Mouse (Mus musculus) midbrain, embryonic 16.5 days (tissue): ENCODE results near the gene Fbxw4. TPM values are rescaled to one million over a fixed set of nuclear protein-coding genes. Genes with fewer than 3 reads are reported as not detected.

ENCODE experiments used
- ATAC-seq: fragments of 200-750 bp; cut with Nextera tagmentation; 2 replicates; pipeline ENCODE4 v1.8.0; 2017; ENCODE audit warnings: moderate TSS enrichment
- H3K27ac ChIP-seq: fragments of 300-500 bp; sonication (generic); 2 replicates; pipeline ENCODE4 v1.5.1; 2014; ENCODE audit warnings: mild to moderate bottlenecking, low read length, mixed read lengths
- H3K27me3 ChIP-seq: fragments of 300-500 bp; sonication (generic); 2 replicates; pipeline ENCODE4 v1.6.1; 2014; ENCODE audit warnings: low read depth, low read length, mixed read lengths; ENCODE audit not compliant: control insufficient read depth, insufficient read depth
- H3K36me3 ChIP-seq: fragments of 300-500 bp; sonication (generic); 2 replicates; pipeline ENCODE4 v1.6.1; 2014; ENCODE audit warnings: mild to moderate bottlenecking, low read length, moderate library complexity, mixed read lengths; ENCODE audit not compliant: control insufficient read depth, insufficient read depth
- H3K4me1 ChIP-seq: fragments of 300-500 bp; sonication (generic); 2 replicates; pipeline ENCODE4 v1.6.1; 2014; ENCODE audit warnings: mild to moderate bottlenecking, low read length, mixed read lengths; ENCODE audit not compliant: control insufficient read depth, insufficient read depth
- H3K4me2 ChIP-seq: fragments of 300-500 bp; sonication (generic); 2 replicates; pipeline ENCODE4 v1.6.1; 2014; ENCODE audit warnings: mild to moderate bottlenecking, low read length, mixed read lengths
- H3K4me3 ChIP-seq: fragments of 300-500 bp; sonication (generic); 2 replicates; pipeline ENCODE4 v1.5.1; 2014; ENCODE audit warnings: low read depth, mild to moderate bottlenecking, low read length, moderate library complexity, mixed read lengths
- H3K9ac ChIP-seq: fragments of 300-500 bp; sonication (generic); 2 replicates; pipeline ENCODE4 v1.6.1; 2014; ENCODE audit warnings: low read depth, low read length, mixed read lengths
- H3K9me3 ChIP-seq: fragments of 300-500 bp; sonication (generic); replicated peaks from 2 replicates; pipeline ENCODE4 v1.6.1; 2014; ENCODE audit warnings: mild to moderate bottlenecking, low read length, mixed read lengths; ENCODE audit not compliant: control insufficient read depth, poor library complexity, severe bottlenecking
- WGBS: fragments of 180-500 bp; shearing (Covaris S2); extraction: QIAGEN DNeasy Blood & Tissue Kit; methylation state at CpG from one replicate; pipeline ENCODE4 v1.1.7; 2014; 5-methylcytosine and 5-hydroxymethylcytosine counted together
- polyA plus RNA-seq: library from polyadenylated mRNA; unstranded; fragments of >200 nt; fragmentation: Nextera tagmentation; extraction: Ambion mirVana; gene quantifications from 2 replicates; pipeline ENCODE4 v1.2.1, GENCODE M21; 2015

Fbxw4 gene
- polyA plus RNA-seq, 1 experiment from 2014 or later: 5.6 TPM

GRCm38 (mm10) chr19:45535929-45536328, 124.2 kb downstream of the Fbxw4 start:
- Histone ChIP-seq H3K9me3 (no peaks in the 10 kb centered on the region), H3K9ac (no peak overlapping the region), H3K27ac (no peak overlapping the region), H3K36me3 (no peaks in the 10 kb centered on the region), H3K27me3 (no peaks in the 10 kb centered on the region), H3K4me3 (no peak overlapping the region), H3K4me2 (no peak overlapping the region), H3K4me1 (peaks cover under 1% of the 10 kb centered on the region; the same call in 1 of the 2 replicates)
- ATAC-seq: no peak
- WGBS: 68% methylated on average over 6 of the region's 6 CpGs

DNA sequence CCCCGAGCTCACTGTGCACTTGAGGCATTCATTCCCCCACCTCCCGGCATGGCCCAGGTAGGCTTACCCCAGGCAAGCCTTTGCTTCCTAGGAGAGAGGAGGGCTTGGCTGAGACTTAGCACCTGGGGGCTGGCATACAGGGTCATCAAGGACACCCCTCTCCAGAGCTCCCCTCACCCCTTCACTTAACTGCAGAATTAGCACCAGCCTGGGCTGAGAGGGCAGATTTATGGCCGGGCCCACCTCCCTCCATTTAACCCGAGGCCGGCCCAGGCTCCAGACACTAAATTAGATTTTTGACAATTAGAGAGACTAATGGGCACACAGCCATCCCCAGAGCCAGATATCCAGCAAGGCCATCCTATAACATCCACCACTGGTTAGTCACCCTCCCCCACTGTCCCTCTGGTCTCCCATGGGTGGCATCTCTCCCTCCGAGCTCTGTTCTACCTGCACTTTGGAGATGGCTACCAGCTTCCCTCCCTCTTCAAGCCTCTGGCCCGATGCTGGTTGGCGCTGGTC, 124.8 kb downstream of the Fbxw4 start:
- WGBS: 78% methylated on average over 8 of the region's 8 CpGs
- H3K9me3 ChIP-seq: no peaks in the 10 kb centered on the region
- H3K36me3 ChIP-seq: no peaks in the 10 kb centered on the region; the same call in 1 of the 2 replicates
- no peak overlapping the region for H3K9ac ChIP-seq
- H3K4me2 ChIP-seq: no peak overlapping the region
- ATAC-seq: no peak
- no peak overlapping the region for H3K4me3 ChIP-seq
- H3K27me3 ChIP-seq: no peaks in the 10 kb centered on the region
- no peak overlapping the region for H3K27ac ChIP-seq
- H3K4me1 ChIP-seq: no peaks in the 10 kb centered on the region

- Histone ChIP-seq H3K27me3 (no peaks in the 10 kb centered on the region), H3K9me3 (no peaks in the 10 kb centered on the region), H3K9ac (no peak overlapping the region), H3K27ac (no peak overlapping the region), H3K36me3 (peaks cover 5% of the 10 kb centered on the region), H3K4me3 (no peak overlapping the region), H3K4me2 (no peak overlapping the region), H3K4me1 (no peaks in the 10 kb centered on the region)
- 67% methylated on average over 7 of the region's 7 CpGs for WGBS
- ATAC-seq: no peak
Observed at GRCm38 (mm10) chr19:45533617-45534016, 126.5 kb downstream of the Fbxw4 start.

- H3K4me2 ChIP-seq: no peak overlapping the region
- ATAC-seq: no peak
- no peaks in the 10 kb centered on the region for H3K27me3 ChIP-seq
- peaks cover 22% of the 10 kb centered on the region for H3K36me3 ChIP-seq
- H3K4me3 ChIP-seq: no peak overlapping the region
- 66% methylated on average over 6 of the region's 6 CpGs for WGBS
- no peaks in the 10 kb centered on the region for H3K9me3 ChIP-seq
- no peaks in the 10 kb centered on the region for H3K4me1 ChIP-seq
- no peak overlapping the region for H3K9ac ChIP-seq
- H3K27ac ChIP-seq: no peak overlapping the region
Observed at GRCm38 (mm10) chr19:45531554-45531953, 128.6 kb downstream of the Fbxw4 start.

- Histone ChIP-seq H3K27me3 (no peaks in the 10 kb centered on the region), H3K4me3 (no peak overlapping the region), H3K27ac (no peak overlapping the region), H3K9ac (no peak overlapping the region), H3K4me2 (no peak overlapping the region), H3K9me3 (no peaks in the 10 kb centered on the region), H3K36me3 (peaks cover 23% of the 10 kb centered on the region), H3K4me1 (no peaks in the 10 kb centered on the region)
- 84% methylated on average over 15 of the region's 15 CpGs for whole genome bisulfite sequencing
- no peak for ATAC-seq
Observed at GRCm38 (mm10) chr19:45530200-45530995, 129.7 kb downstream of the Fbxw4 start.

DNA sequence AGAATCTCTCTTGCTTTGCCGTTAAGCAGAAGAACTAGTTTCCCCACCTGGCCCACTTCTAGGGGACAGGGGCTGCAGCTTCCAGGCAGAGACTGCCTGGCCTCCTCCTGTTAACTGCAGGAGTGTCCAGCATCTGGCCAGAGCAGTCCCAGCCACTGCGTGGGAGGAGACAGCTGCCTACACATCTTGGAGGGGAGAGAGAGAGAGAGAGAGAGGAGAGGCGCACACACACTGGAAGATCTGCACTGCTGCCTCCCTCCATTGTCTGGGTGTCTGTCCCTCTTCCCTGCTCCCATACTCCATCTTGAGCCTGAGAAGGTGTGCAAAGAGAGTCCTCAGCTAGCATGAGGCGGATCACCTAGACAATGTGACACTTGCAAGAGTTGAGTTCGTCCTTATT, 130.8 kb downstream of the Fbxw4 start:
- H3K27me3 ChIP-seq: no peaks in the 10 kb centered on the region
- ATAC-seq: no peak
- H3K4me3 ChIP-seq: no peak overlapping the region
- no peaks in the 10 kb centered on the region for H3K9me3 ChIP-seq
- 91% methylated on average over 5 of the region's 5 CpGs for WGBS
- no peak overlapping the region for H3K9ac ChIP-seq
- H3K27ac ChIP-seq: no peak overlapping the region
- H3K4me2 ChIP-seq: no peak overlapping the region
- no peaks in the 10 kb centered on the region for H3K4me1 ChIP-seq
- H3K36me3 ChIP-seq: peaks cover 31% of the 10 kb centered on the region

Other genes with a start within 250 kb of the Fbxw4 start
- gene Poll, start 99.8 kb downstream of the Fbxw4 start, polyA plus RNA-seq: 12.7 and 13.3 TPM in 2 replicates
- gene Gm17018, start 99.7 kb downstream of the Fbxw4 start, polyA plus RNA-seq: 66.9 and 75.8 TPM in 2 replicates
- gene Fgf8, start 82.6 kb upstream of the Fbxw4 start, polyA plus RNA-seq: 0.23 and 1.2 TPM in 2 replicates
- 7.9 TPM in 2 replicates for gene Npm3, start 89.3 kb upstream of the Fbxw4 start, polyA plus RNA-seq
- 76.5 and 84.0 TPM in 2 replicates for gene Mgea5, start 123.5 kb upstream of the Fbxw4 start, polyA plus RNA-seq
- gene Kcnip2, start 155.7 kb upstream of the Fbxw4 start, polyA plus RNA-seq: 8.2 and 10.0 TPM in 2 replicates